Mouse (Mus musculus) stomach, embryonic 14.5 days (tissue): ENCODE measurements around the gene Gtse1. TPM values are rescaled to one million over a fixed set of nuclear protein-coding genes. Genes with fewer than 3 reads are reported as not detected.

Experiments used
- ATAC-seq: fragments of 200-750 bp; cut with Nextera tagmentation; 2 replicates; pipeline ENCODE4 v1.8.0; 2017; ENCODE audit warnings: low read depth, moderate TSS enrichment; ENCODE audit not compliant: insufficient number of reproducible peaks, insufficient read depth, low FRiP score
- H3K27ac ChIP-seq: fragments of 300-500 bp; sonication (generic); 2 replicates; pipeline ENCODE4 v1.5.1; 2014; ENCODE audit warnings: mild to moderate bottlenecking, low read length, moderate library complexity, mixed read lengths
- H3K27me3 ChIP-seq: fragments of 300-500 bp; sonication (generic); 2 replicates; pipeline ENCODE4 v1.6.1; 2014; ENCODE audit warnings: low read length, control low read depth, mixed read lengths; ENCODE audit not compliant: control insufficient read depth, insufficient read depth
- H3K36me3 ChIP-seq: fragments of 300-500 bp; sonication (generic); 2 replicates; pipeline ENCODE4 v1.6.1; 2014; ENCODE audit warnings: mild to moderate bottlenecking, control low read depth, low read length, moderate library complexity, mixed read lengths; ENCODE audit not compliant: control insufficient read depth, insufficient read depth
- H3K4me1 ChIP-seq: fragments of 300-500 bp; sonication (generic); 2 replicates; pipeline ENCODE4 v1.6.1; 2014; ENCODE audit warnings: low read length, control low read depth, mixed read lengths; ENCODE audit not compliant: control insufficient read depth, insufficient read depth
- H3K4me2 ChIP-seq: fragments of 300-500 bp; sonication (generic); replicated peaks from 2 replicates; pipeline ENCODE4 v1.6.1; 2014; ENCODE audit warnings: low read depth, low read length, control low read depth
- H3K4me3 ChIP-seq: fragments of 300-500 bp; sonication (generic); 2 replicates; pipeline ENCODE4 v1.5.1; 2014; ENCODE audit warnings: low read depth, low read length, control low read depth
- H3K9ac ChIP-seq: fragments of 300-500 bp; sonication (generic); replicated peaks from 2 replicates; pipeline ENCODE4 v1.6.1; 2014; ENCODE audit warnings: low read depth, mild to moderate bottlenecking, control low read depth, low read length, moderate library complexity, mixed read lengths
- H3K9me3 ChIP-seq: fragments of 300-500 bp; sonication (generic); 2 replicates; pipeline ENCODE4 v1.6.1; 2016; ENCODE audit warnings: low read depth, low read length, control low read depth; ENCODE audit not compliant: control insufficient read depth
- WGBS: fragments of 180-500 bp; shearing (Covaris S2); extraction: QIAGEN DNeasy Blood & Tissue Kit; methylation state at CpG from one replicate; pipeline ENCODE4 v1.1.7; 2014; 5-methylcytosine and 5-hydroxymethylcytosine counted together
- polyA plus RNA-seq: library from polyadenylated mRNA; unstranded; fragments of >200 nt; fragmentation: Nextera tagmentation; extraction: Ambion mirVana; gene quantifications from 2 replicates; pipeline ENCODE4 v1.2.1, GENCODE M21; 2014

Gene Gtse1
- polyA plus RNA-seq, 1 experiment from 2014 or later, result 24.9 TPM

- WGBS, result 69% methylated on average over 4 of the region's 4 CpGs
- Histone ChIP-seq H3K9me3 (no peaks in the 10 kb centered on the region), H3K27ac (no peak overlapping the region), H3K9ac (no peak overlapping the region), H3K4me2 (no peak overlapping the region), H3K36me3 (no peaks in the 10 kb centered on the region), H3K4me1 (no peaks in the 10 kb centered on the region), H3K27me3 (no peaks in the 10 kb centered on the region), H3K4me3 (no peak overlapping the region)
- no peak for ATAC-seq
Measured at GRCm38 (mm10) chr15:85828071-85828470, 31.5 kb upstream of the Gtse1 start.

DNA sequence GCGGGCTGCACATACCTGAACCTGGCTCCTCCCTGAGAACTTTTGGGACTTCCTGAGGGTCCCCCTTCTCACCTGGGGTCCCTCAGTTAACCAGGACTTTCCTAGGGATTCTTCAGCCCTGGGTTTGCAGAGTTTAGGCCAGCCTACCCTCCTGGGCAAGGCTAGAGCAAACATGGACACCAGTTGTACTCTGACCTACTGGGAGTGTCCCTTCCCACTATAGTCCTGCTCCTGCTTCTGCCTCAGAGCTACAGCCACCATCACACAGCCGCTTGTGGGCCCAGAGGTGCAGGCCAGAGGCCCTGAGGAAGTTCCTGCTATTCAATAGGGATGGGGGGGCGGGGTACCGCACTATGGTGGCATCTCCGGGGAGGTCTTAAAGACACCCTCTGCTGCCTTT, 30.1 kb upstream of the Gtse1 start:
- no peak overlapping the region for H3K27ac ChIP-seq
- H3K9me3 ChIP-seq, result no peaks in the 10 kb centered on the region
- no peak overlapping the region for H3K4me2 ChIP-seq
- H3K9ac ChIP-seq, result no peak overlapping the region
- 71% methylated on average over 5 of the region's 5 CpGs for WGBS
- H3K4me3 ChIP-seq, result no peak overlapping the region
- ATAC-seq, result no peak
- no peaks in the 10 kb centered on the region for H3K36me3 ChIP-seq
- H3K4me1 ChIP-seq, result no peaks in the 10 kb centered on the region
- no peaks in the 10 kb centered on the region for H3K27me3 ChIP-seq

GRCm38 (mm10) chr15:85831954-85832590, 27.5 kb upstream of the Gtse1 start, which contains the start of gene Ttc38:
Gene Ttc38 (plus strand): TSS chr15:85832306.
- no peaks in the 10 kb centered on the region for H3K4me1 ChIP-seq
- H3K27ac ChIP-seq, result no peak within 1 kb of the TSS
- peak within 1 kb of the TSS; percentile 81 for H3K4me2 ChIP-seq
- WGBS, result under 1% methylated on average over 27 of the region's 27 CpGs
- H3K4me3 ChIP-seq, result peak within 1 kb of the TSS; percentile 55
- no peaks in the 10 kb centered on the region for H3K27me3 ChIP-seq
- peak; percentile 94 for ATAC-seq
- H3K36me3 ChIP-seq, result no peaks in the 10 kb centered on the region
- H3K9me3 ChIP-seq, result no peaks in the 10 kb centered on the region
- peak within 1 kb of the TSS; percentile 28 for H3K9ac ChIP-seq

- Histone ChIP-seq H3K4me3 (peak overlapping the region; percentile 55), H3K9me3 (no peaks in the 10 kb centered on the region), H3K4me2 (peak overlapping the region; percentile 81), H3K36me3 (no peaks in the 10 kb centered on the region), H3K27me3 (no peaks in the 10 kb centered on the region), H3K27ac (no peak overlapping the region), H3K9ac (peak overlapping the region; percentile 28; the same call in 1 of the 2 replicates), H3K4me1 (no peaks in the 10 kb centered on the region)
- 45% methylated on average over 8 of the region's 8 CpGs for WGBS
- ATAC-seq, result no peak
Measured at GRCm38 (mm10) chr15:85832599-85832998, 26.9 kb upstream of the Gtse1 start.

- 55% methylated on average over 3 of the region's 3 CpGs for WGBS
- no peaks in the 10 kb centered on the region for H3K4me1 ChIP-seq
- no peaks in the 10 kb centered on the region for H3K36me3 ChIP-seq
- no peak overlapping the region for H3K4me2 ChIP-seq
- H3K9ac ChIP-seq, result no peak overlapping the region
- no peak overlapping the region for H3K4me3 ChIP-seq
- ATAC-seq, result no peak
- no peaks in the 10 kb centered on the region for H3K27me3 ChIP-seq
- H3K27ac ChIP-seq, result no peak overlapping the region
- H3K9me3 ChIP-seq, result no peaks in the 10 kb centered on the region
Measured at GRCm38 (mm10) chr15:85835335-85835734, 24.2 kb upstream of the Gtse1 start.

DNA sequence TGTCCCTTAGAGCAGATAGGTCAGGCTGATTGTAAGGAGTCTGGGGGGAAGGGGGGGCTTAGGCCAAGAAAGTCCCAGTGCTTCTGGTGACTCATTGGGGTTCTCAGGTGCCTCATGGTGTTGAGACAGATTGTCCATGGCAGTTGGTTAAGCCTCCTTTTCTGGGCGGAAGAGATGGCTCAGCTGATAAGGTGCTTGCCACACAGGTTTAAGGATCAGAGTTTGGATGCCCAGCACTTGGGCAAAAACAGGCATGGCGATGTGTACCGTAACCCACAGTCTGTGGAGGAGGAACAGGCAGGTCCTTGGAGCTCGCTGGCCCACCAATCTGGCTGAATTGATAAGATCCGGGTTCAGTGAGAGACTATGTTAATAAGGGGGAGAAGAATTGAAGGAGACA, 22.7 kb upstream of the Gtse1 start:
- H3K4me3 ChIP-seq, result no peak overlapping the region
- H3K27ac ChIP-seq, result no peak overlapping the region
- no peak for ATAC-seq

DNA sequence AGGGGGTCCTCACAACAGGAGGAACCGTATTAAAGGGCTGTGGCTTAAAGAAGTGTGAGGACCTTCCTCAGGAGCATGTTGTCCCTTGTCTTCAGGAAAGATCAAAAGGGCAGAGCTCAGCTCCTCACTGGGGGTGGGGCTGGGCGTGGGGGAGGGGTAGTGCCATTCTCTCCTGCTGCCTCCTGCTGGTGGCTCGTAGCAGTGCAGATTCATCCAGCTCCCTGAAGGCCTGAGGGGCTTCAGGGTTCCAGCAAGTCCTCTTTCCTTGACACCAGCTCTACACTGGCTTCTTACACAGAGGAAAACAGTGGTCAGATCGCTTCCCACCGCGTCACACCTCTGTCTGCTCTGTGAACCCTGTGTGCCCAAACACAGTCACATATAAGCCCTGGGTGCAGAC, 18.6 kb upstream of the Gtse1 start:
- Histone ChIP-seq H3K27ac (no peak overlapping the region), H3K36me3 (no peaks in the 10 kb centered on the region), H3K4me1 (no peaks in the 10 kb centered on the region), H3K4me3 (no peak overlapping the region), H3K27me3 (no peaks in the 10 kb centered on the region), H3K4me2 (no peak overlapping the region), H3K9me3 (no peaks in the 10 kb centered on the region), H3K9ac (no peak overlapping the region)
- ATAC-seq, result no peak
- 37% methylated on average over 6 of the region's 6 CpGs for WGBS

More for the DNA sequence above, 22.7 kb upstream of the Gtse1 start:
- Histone ChIP-seq H3K4me1 (no peaks in the 10 kb centered on the region), H3K9me3 (no peaks in the 10 kb centered on the region), H3K27me3 (no peaks in the 10 kb centered on the region), H3K9ac (no peak overlapping the region), H3K4me2 (no peak overlapping the region), H3K36me3 (no peaks in the 10 kb centered on the region)
- WGBS, result 91% methylated on average over 5 of the region's 5 CpGs

DNA sequence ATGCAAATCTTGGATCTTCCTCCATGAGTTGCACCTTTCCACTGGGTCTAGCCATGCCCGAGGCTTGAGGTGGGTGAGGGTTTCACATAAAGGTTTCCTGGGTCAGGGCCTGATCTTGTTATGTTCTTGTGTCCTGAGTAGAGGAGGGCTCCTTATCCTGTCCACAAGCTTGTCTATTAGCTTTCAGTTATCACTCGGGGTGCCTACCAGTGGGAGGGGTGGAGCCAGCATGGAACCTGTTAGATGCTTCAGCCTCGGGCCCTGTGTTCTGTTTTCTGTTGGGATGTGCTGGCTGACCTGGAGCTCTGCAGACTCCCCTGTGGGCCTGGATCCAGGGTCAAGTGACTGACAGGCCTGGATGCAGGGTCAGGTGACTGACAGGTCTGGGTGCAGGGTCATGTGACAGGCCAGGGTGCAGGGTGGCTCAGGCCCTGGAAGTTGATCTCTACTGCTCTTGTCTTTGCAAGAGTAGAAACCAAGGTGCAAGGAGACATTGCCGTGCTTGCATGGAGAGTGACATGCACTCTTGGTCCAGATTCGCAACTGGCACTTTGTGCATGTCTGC, 17.7 kb upstream of the Gtse1 start:
- H3K4me3 ChIP-seq, result no peak overlapping the region
- no peak overlapping the region for H3K27ac ChIP-seq
- no peaks in the 10 kb centered on the region for H3K36me3 ChIP-seq
- no peak overlapping the region for H3K4me2 ChIP-seq
- no peak for ATAC-seq
- no peaks in the 10 kb centered on the region for H3K4me1 ChIP-seq
- 77% methylated on average over 5 of the region's 5 CpGs for WGBS
- H3K27me3 ChIP-seq, result no peaks in the 10 kb centered on the region
- H3K9me3 ChIP-seq, result no peaks in the 10 kb centered on the region
- no peak overlapping the region for H3K9ac ChIP-seq

- Histone ChIP-seq H3K36me3 (no peaks in the 10 kb centered on the region), H3K9ac (no peak overlapping the region), H3K4me2 (no peak overlapping the region), H3K4me3 (no peak overlapping the region), H3K4me1 (no peaks in the 10 kb centered on the region), H3K27me3 (no peaks in the 10 kb centered on the region), H3K27ac (no peak overlapping the region), H3K9me3 (no peaks in the 10 kb centered on the region)
- no peak for ATAC-seq
Measured at GRCm38 (mm10) chr15:85845071-85845470, 14.5 kb upstream of the Gtse1 start.
